Mouse (Mus musculus): ENCODE results near the gene Akap8l. TPM values are rescaled to one million over a fixed set of nuclear protein-coding genes. Genes with fewer than 3 reads are reported as not detected.

The Akap8l gene
- polyA plus RNA-seq (2014; fragmentation: Illumina TruSeq; extraction: RNeasy Lipid Tissue Mini Kit (QIAGEN cat#74804); ENCODE audit: low read depth, low replicate concordance), result 122 TPM

GRCm38 (mm10) chr17:32350382-32350983 is at the start of gene Akap8l:
Gene Akap8l, minus strand, starts transcription at chr17:32350607.

GRCm38 (mm10) chr17:32389101-32389659 is 38.8 kb upstream of the Akap8l start, which contains the start of gene Wiz:
Gene Wiz, minus strand, starts transcription at chr17:32389439.

GRCm38 (mm10) chr17:32320597-32321389 is 29.6 kb downstream of the Akap8l start, which contains the start of gene Akap8:
Gene Akap8, minus strand, starts transcription at chr17:32321238.

DNA sequence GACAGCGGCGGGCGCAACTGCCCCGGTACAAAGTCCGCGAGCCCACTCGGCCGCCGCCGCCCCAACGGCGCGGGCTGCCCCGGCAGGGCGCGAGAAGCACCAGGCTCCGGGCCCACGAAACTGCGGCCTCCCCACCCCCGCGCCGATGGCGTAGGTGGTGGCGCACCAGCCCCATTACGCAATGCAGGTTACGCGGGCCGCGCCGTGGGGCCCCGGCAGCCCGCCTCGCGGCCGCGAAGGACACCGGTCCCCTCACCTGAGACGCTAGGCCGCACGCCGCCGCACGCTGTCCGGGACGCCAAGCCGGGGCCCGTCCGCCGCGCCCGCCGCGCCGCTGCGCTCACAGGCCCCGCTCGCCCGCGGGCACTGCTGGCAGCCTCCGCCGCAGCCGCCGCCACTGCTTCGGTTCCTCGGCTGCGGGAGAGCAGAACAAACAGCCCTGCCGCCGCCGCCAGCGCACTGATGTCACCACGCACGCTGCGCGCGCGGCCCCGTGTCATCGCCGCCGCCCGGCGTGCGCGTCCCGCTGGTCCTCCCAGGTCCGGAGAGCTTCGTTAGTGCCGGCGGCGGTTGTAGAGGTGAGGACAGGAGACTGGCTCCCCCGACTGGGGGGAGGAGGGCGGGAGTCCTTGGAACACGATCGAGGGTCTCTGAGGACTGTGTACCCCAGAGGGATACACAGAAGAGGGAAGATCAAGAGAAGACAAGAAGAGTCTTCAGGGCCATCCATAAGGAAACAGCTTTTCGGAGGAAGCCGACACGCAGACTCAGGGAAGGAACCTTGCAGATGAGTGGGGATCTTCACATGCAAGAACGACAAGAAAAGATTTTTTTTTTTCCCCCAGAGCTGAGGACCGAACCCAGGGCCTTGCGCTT is 65.9 kb downstream of the Akap8l start, which contains the start of gene Brd4:
TSS of gene Brd4 (minus strand) at position 461 of the 876 bp plus-strand sequence.

Other genes starting within 250 kb of the Akap8l start
- 20.0 TPM for gene Notch3, start 183.8 kb downstream of the Akap8l start, polyA plus RNA-seq (2014; fragmentation: Illumina TruSeq; extraction: RNeasy Lipid Tissue Mini Kit (QIAGEN cat#74804); ENCODE audit: low read depth, low replicate concordance)
- gene Ephx3, start 161.1 kb downstream of the Akap8l start, polyA plus RNA-seq (2014; fragmentation: Illumina TruSeq; extraction: RNeasy Lipid Tissue Mini Kit (QIAGEN cat#74804); ENCODE audit: low read depth, low replicate concordance), result 1.5 TPM
- 43.8 TPM for gene Brd4, start 65.9 kb downstream of the Akap8l start, polyA plus RNA-seq (2014; fragmentation: Illumina TruSeq; extraction: RNeasy Lipid Tissue Mini Kit (QIAGEN cat#74804); ENCODE audit: low read depth, low replicate concordance)
- 74.3 TPM for gene Akap8, start 29.4 kb downstream of the Akap8l start, polyA plus RNA-seq (2014; fragmentation: Illumina TruSeq; extraction: RNeasy Lipid Tissue Mini Kit (QIAGEN cat#74804); ENCODE audit: low read depth, low replicate concordance)
- gene Wiz, start 38.8 kb upstream of the Akap8l start, polyA plus RNA-seq (2014; fragmentation: Illumina TruSeq; extraction: RNeasy Lipid Tissue Mini Kit (QIAGEN cat#74804); ENCODE audit: low read depth, low replicate concordance), result 25.2 TPM
- 2.2 TPM for gene Rasal3, start 53.0 kb upstream of the Akap8l start, polyA plus RNA-seq (2014; fragmentation: Illumina TruSeq; extraction: RNeasy Lipid Tissue Mini Kit (QIAGEN cat#74804); ENCODE audit: low read depth, low replicate concordance)
- 0.27 TPM for gene Pglyrp2, start 73.6 kb upstream of the Akap8l start, polyA plus RNA-seq (2014; fragmentation: Illumina TruSeq; extraction: RNeasy Lipid Tissue Mini Kit (QIAGEN cat#74804); ENCODE audit: low read depth, low replicate concordance)
- 1.6 TPM for gene Cyp4f39, start 102.1 kb upstream of the Akap8l start, polyA plus RNA-seq (2014; fragmentation: Illumina TruSeq; extraction: RNeasy Lipid Tissue Mini Kit (QIAGEN cat#74804); ENCODE audit: low read depth, low replicate concordance)
- gene Cyp4f17, start 155.4 kb upstream of the Akap8l start, polyA plus RNA-seq (2014; fragmentation: Illumina TruSeq; extraction: RNeasy Lipid Tissue Mini Kit (QIAGEN cat#74804); ENCODE audit: low read depth, low replicate concordance), result 15.0 TPM
- gene Cyp4f16, start 186.0 kb upstream of the Akap8l start, polyA plus RNA-seq (2014; fragmentation: Illumina TruSeq; extraction: RNeasy Lipid Tissue Mini Kit (QIAGEN cat#74804); ENCODE audit: low read depth, low replicate concordance), result 14.3 TPM